Comparison of ENCODE assay signal across 15 mouse cellular contexts in the genomic region with DNA sequence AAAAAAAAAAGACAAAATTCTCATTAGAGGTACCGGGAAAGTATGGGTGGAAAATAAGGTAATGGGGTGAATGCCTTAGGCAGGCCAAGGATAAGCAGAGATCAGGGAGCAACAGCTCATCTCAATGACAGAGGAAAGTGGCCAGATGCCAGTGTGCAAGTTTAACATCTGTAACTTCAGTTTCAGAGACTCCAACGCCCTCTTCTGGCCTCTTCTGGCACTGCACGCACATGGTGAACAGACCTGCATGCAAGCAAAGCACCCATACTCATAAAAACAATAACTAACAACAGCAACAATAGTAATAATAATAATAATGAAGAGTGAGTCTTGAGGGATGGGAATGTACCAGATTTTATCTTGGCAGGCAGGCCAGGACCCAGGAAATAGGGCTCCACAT. TPM values are rescaled to one million over a fixed set of nuclear protein-coding genes. Genes with fewer than 3 reads are reported as not detected.
DNase-seq lines count a peak whose midpoint lies in the region; ATAC-seq and TF ChIP-seq lines count a peak whose summit lies in the region.
"Had no signal": no experiment of that assay in that cellular context is flagged by ENCODE, and none has a peak within 500 bp of the region (broad histone marks: within the 10 kb centered on the region; RNA-seq: fewer than 3 reads in every experiment).

No protein-coding gene starts in this region.

- H3K4me1 ChIP-seq in E14TG2a.4 (replicated peaks; ENCODE audit: low read depth, low read length) = peaks cover 14% of the 10 kb centered on the region
- H3K4me1 ChIP-seq: embryonic facial prominence, embryonic 15.5 days; limb, embryonic 12.5 days had no signal

- peaks cover 14% of the 10 kb centered on the region for H3K27me3 ChIP-seq in E14TG2a.4 (ENCODE audit: insufficient read depth, low read length)
- H3K27me3 ChIP-seq: embryonic facial prominence, embryonic 15.5 days had no signal

- no peaks in the 10 kb centered on the region for H3K36me3 ChIP-seq in E14TG2a.4 (ENCODE audit: insufficient read depth, low read length)
- H3K36me3 ChIP-seq: embryonic facial prominence, embryonic 15.5 days; forebrain, embryonic 12.5 days; limb, embryonic 12.5 days had no signal

- H3K9me3 ChIP-seq in E14TG2a.4 (ENCODE audit: low read length) = no peaks in the 10 kb centered on the region
- H3K9me3 ChIP-seq: embryonic facial prominence, embryonic 15.5 days; forebrain, embryonic 12.5 days; limb, embryonic 12.5 days had no signal

- H3K4me3 ChIP-seq in layer of hippocampus, adult 2 months = no peak overlapping the region
- H3K4me3 ChIP-seq in E14TG2a.4 (replicated peaks; ENCODE audit: low read length) = no peak overlapping the region
- H3K4me3 ChIP-seq: embryonic facial prominence, embryonic 15.5 days; forebrain, embryonic 12.5 days; limb, embryonic 12.5 days had no signal

- TF ChIP-seq CTCF in layer of hippocampus, adult 2 months (conservative IDR thresholded peaks at IDR 0.05) = peak; percentile 42
- peak; percentile 61 for TF ChIP-seq CTCF in E14TG2a.4 (conservative IDR thresholded peaks at IDR 0.05; ENCODE audit: low read length)
- TF ChIP-seq CTCF in brain, embryonic 14.5 days (IDR thresholded peaks at IDR 0.05; ENCODE audit: borderline replicate concordance, extremely low read depth, insufficient read depth, insufficient read length) = peak; percentile 18; the same call in 1 of the 2 replicates

- H3K27ac ChIP-seq in layer of hippocampus, adult 2 months = no peak overlapping the region
- H3K27ac ChIP-seq: embryonic facial prominence, embryonic 15.5 days; forebrain, embryonic 12.5 days; limb, embryonic 12.5 days had no signal

- DNase-seq in CD4-positive, CD25-positive, alpha-beta regulatory T cell, adult 2 months (ENCODE audit: low read depth, low spot score) = peak; percentile 20
- no peak for DNase-seq in layer of hippocampus, adult 2 months (ENCODE audit: low spot score in 2 of 2)
- DNase-seq in layer of hippocampus, adult 9-10 months (ENCODE audit: low spot score) = no peak
- no peak for DNase-seq in brain, embryonic 14.5 days (ENCODE audit: low read depth)
- DNase-seq in ovary, postnatal 14 days (ENCODE audit: low spot score) = no peak
- no peak for DNase-seq in embryo, embryonic 11 days
- DNase-seq: adrenal gland, adult 2 months; kidney, postnatal 25 days had no signal

- no peak for TF ChIP-seq POLR2A in brain, embryonic 14.5 days (IDR thresholded peaks at IDR 0.05; ENCODE audit: borderline replicate concordance, extremely low read depth, insufficient read depth, insufficient read length, poor library complexity, severe bottlenecking)

- ATAC-seq in CD4-positive, CD25-positive, alpha-beta regulatory T cell, adult 4 months = no peak

RNA-seq across cellular contexts. Expression of gene Rnd1, which starts 8.7 kb away (rescaled TPM):
- 1 to 10 TPM in 1 of 2 experiments, under 1 TPM in 1; 0.35 to 1.9 TPM for polyA plus RNA-seq in CD4-positive, CD25-positive, alpha-beta regulatory T cell, adult 4 months (2017; shearing (Covaris generic))
- 1 to 10 TPM; 6.4 to 6.9 TPM for total RNA-seq in layer of hippocampus, adult 2 months (2021)
- 13.7 and 14.0 TPM in 2 replicates for polyA plus RNA-seq in brain, embryonic 14.5 days (2012; rRNA removed)

RNA-seq across cellular contexts. Expression of gene Ccdc65, which starts 22.1 kb away (rescaled TPM):
- not detected for polyA plus RNA-seq in CD4-positive, CD25-positive, alpha-beta regulatory T cell, adult 4 months (2017; shearing (Covaris generic))
- total RNA-seq in layer of hippocampus, adult 2 months (2021) = 1 to 10 TPM; 6.7 to 9.5 TPM
- 1.7 and 3.2 TPM in 2 replicates for polyA plus RNA-seq in brain, embryonic 14.5 days (2012; rRNA removed)
- total RNA-seq: granulocyte monocyte progenitor cell, adult 5-6 weeks; neutrophil, adult 5-6 weeks had no signal

RNA-seq across cellular contexts. Expression of gene Ddx23, which starts 23.2 kb away (rescaled TPM):
- polyA plus RNA-seq in CD4-positive, CD25-positive, alpha-beta regulatory T cell, adult 4 months (2017; shearing (Covaris generic)) = 10 to 100 TPM; 29.4 to 29.8 TPM
- 10 to 100 TPM; 79.7 to 87.4 TPM for total RNA-seq in layer of hippocampus, adult 2 months (2021)
- 38.9 and 55.6 TPM in 2 replicates for polyA plus RNA-seq in brain, embryonic 14.5 days (2012; rRNA removed)

RNA-seq across cellular contexts. Expression of gene Fkbp11, which starts 42.1 kb away (rescaled TPM):
- polyA plus RNA-seq in CD4-positive, CD25-positive, alpha-beta regulatory T cell, adult 4 months (2017; shearing (Covaris generic)) = 1 to 10 TPM in 1 of 2 experiments, under 1 TPM in 1; 0.75 to 1.0 TPM
- 1 to 10 TPM in 1 of 2 experiments, under 1 TPM in 1; 0.66 to 1.3 TPM for total RNA-seq in layer of hippocampus, adult 2 months (2021)
- polyA plus RNA-seq in brain, embryonic 14.5 days (2012; rRNA removed) = 4.7 and 5.9 TPM in 2 replicates

RNA-seq across cellular contexts. Expression of gene Cacnb3, which starts 55.3 kb away (rescaled TPM):
- not detected for polyA plus RNA-seq in CD4-positive, CD25-positive, alpha-beta regulatory T cell, adult 4 months (2017; shearing (Covaris generic))
- 100 to 1,000 TPM; 207 to 212 TPM for total RNA-seq in layer of hippocampus, adult 2 months (2021)
- 287 and 323 TPM in 2 replicates for polyA plus RNA-seq in brain, embryonic 14.5 days (2012; rRNA removed)
- total RNA-seq: granulocyte monocyte progenitor cell, adult 5-6 weeks; neutrophil, adult 5-6 weeks had no signal
